ENCODE assay signal across 10 mouse cellular contexts in the genomic region with DNA sequence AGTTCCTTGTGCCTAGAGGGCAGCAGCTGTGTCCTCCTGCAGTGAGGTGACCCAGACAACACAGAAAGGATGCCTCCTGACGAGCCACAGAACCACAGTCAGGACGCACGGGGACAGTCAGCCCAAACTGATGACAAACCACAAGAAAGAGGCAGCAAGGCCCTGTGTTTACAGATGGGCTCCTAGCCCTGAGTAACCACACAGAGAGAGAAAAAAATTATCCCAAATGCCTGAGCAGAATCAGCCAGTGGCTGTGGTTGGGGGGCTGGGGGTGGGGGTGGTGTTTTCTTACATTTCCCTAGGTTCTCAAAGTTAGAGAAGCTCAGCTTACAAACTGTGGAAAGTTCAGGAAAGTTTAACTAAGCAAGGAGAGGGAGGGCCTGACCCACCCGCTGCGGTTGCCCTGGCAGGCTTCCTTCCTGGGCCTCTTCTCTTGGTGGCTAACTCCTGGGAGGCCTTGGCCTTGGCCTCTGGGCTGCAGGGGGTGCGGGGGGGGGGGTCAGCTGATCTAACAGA. TPM values are rescaled to one million over a fixed set of nuclear protein-coding genes. Genes with fewer than 3 reads are reported as not detected.
DNase-seq lines count a peak whose midpoint lies in the region; ATAC-seq and TF ChIP-seq lines count a peak whose summit lies in the region.
"Had no signal": no experiment of that assay in that cellular context is flagged by ENCODE, and none has a peak within 500 bp of the region (broad histone marks: within the 10 kb centered on the region; RNA-seq: fewer than 3 reads in every experiment).

No protein-coding gene starts in this region.

- H3K27me3 ChIP-seq in heart, embryonic 16.5 days (ENCODE audit: control insufficient read depth, insufficient read depth, low read length): peaks cover 15% of the 10 kb centered on the region; the same call in 1 of the 2 replicates
- peaks cover 49% of the 10 kb centered on the region for H3K27me3 ChIP-seq in E14TG2a.4 (ENCODE audit: insufficient read depth, low read length)
- H3K27me3 ChIP-seq in forebrain, embryonic 13.5 days: peaks cover 14% of the 10 kb centered on the region
- H3K27me3 ChIP-seq in liver, embryonic 12.5 days (replicated peaks): peaks cover 55% of the 10 kb centered on the region

- no peak for ATAC-seq in heart, embryonic 16.5 days (replicated peaks; ENCODE audit: extremely low read depth, insufficient read depth, low FRiP score)
- no peak for ATAC-seq in forebrain, embryonic 13.5 days
- no peak for ATAC-seq in liver, embryonic 12.5 days

- H3K4me1 ChIP-seq in heart, embryonic 16.5 days (ENCODE audit: control insufficient read depth, insufficient read depth, low read length): peaks cover 15% of the 10 kb centered on the region
- H3K4me1 ChIP-seq in E14TG2a.4 (replicated peaks; ENCODE audit: low read depth, low read length): peaks cover 45% of the 10 kb centered on the region
- H3K4me1 ChIP-seq in forebrain, embryonic 13.5 days: peaks cover 53% of the 10 kb centered on the region
- peaks cover 19% of the 10 kb centered on the region for H3K4me1 ChIP-seq in liver, embryonic 12.5 days

- H3K27ac ChIP-seq in heart, embryonic 16.5 days (ENCODE audit: low read length): no peak overlapping the region
- peak overlapping the region; percentile 91 for H3K27ac ChIP-seq in forebrain, embryonic 13.5 days
- H3K27ac ChIP-seq in liver, embryonic 12.5 days: 0 out of 2 replicates have a peak overlapping the region, but pooled peaks have one; percentile 15
- H3K27ac ChIP-seq: liver, embryonic 14.5 days had no signal

- no peak for TF ChIP-seq CTCF in E14TG2a.4 (conservative IDR thresholded peaks at IDR 0.05; ENCODE audit: low read length)

- H3K36me3 ChIP-seq in heart, embryonic 16.5 days (ENCODE audit: control insufficient read depth, insufficient read depth): no peaks in the 10 kb centered on the region
- H3K36me3 ChIP-seq in E14TG2a.4 (ENCODE audit: insufficient read depth, low read length): no peaks in the 10 kb centered on the region
- no peaks in the 10 kb centered on the region for H3K36me3 ChIP-seq in forebrain, embryonic 13.5 days (ENCODE audit: poor library complexity, severe bottlenecking)
- no peaks in the 10 kb centered on the region for H3K36me3 ChIP-seq in liver, embryonic 12.5 days

- no peak for DNase-seq in heart, postnatal 14 days
- DNase-seq in retina, postnatal 1 day: no peak
- no peak for DNase-seq in left cerebral cortex, postnatal 14 days (ENCODE audit: low spot score in 2 of 2)
- no peak for DNase-seq in left cerebral cortex, adult 8-10 months (ENCODE audit: low spot score in 2 of 2)
- DNase-seq: right cerebral cortex, postnatal 25 days had no signal

- intact Hi-C loops in heart, postnatal 14 days (cut with DNase I): no loop called here
- intact Hi-C loops in left cerebral cortex, postnatal 14 days (cut with DNase I): loop anchor here (10.0 kb wide), 1 partner anchor 66 kb away; a partner anchor contains a TSS

- 40% methylated on average over 6 of the region's 6 CpGs for WGBS in heart, embryonic 16.5 days
- 31% methylated on average over 6 of the region's 6 CpGs for WGBS in forebrain, embryonic 13.5 days
- 14% methylated on average over 6 of the region's 6 CpGs for WGBS in liver, embryonic 12.5 days (ENCODE audit: insufficient replicate concordance)

- H3K4me3 ChIP-seq in heart, embryonic 16.5 days (ENCODE audit: low read length): no peak overlapping the region
- peak overlapping the region; percentile 70 for H3K4me3 ChIP-seq in E14TG2a.4 (replicated peaks; ENCODE audit: low read length)
- H3K4me3 ChIP-seq in forebrain, embryonic 13.5 days: no peak overlapping the region
- no peak overlapping the region for H3K4me3 ChIP-seq in liver, embryonic 12.5 days

- 0 out of 2 replicates have a peak overlapping the region, but pooled peaks have one; percentile 1 for H3K9ac ChIP-seq in heart, embryonic 16.5 days (ENCODE audit: low read length)
- no peak overlapping the region for H3K9ac ChIP-seq in forebrain, embryonic 13.5 days
- no peak overlapping the region for H3K9ac ChIP-seq in liver, embryonic 12.5 days
- H3K9ac ChIP-seq: liver, embryonic 14.5 days had no signal

- no peaks in the 10 kb centered on the region for H3K9me3 ChIP-seq in heart, embryonic 16.5 days (replicated peaks; ENCODE audit: control insufficient read depth, low read length)
- H3K9me3 ChIP-seq in E14TG2a.4 (ENCODE audit: low read length): no peaks in the 10 kb centered on the region
- no peaks in the 10 kb centered on the region for H3K9me3 ChIP-seq in forebrain, embryonic 13.5 days (replicated peaks)
- H3K9me3 ChIP-seq in liver, embryonic 12.5 days (replicated peaks): no peaks in the 10 kb centered on the region

- H3K4me2 ChIP-seq in heart, embryonic 16.5 days (ENCODE audit: low read depth, low read length): no peak overlapping the region
- H3K4me2 ChIP-seq in forebrain, embryonic 13.5 days: no peak overlapping the region
- no peak overlapping the region for H3K4me2 ChIP-seq in liver, embryonic 12.5 days

RNA-seq across cellular contexts. Expression of a gene that starts 18.4 kb away (rescaled TPM):
- 4.0 and 4.4 TPM in 2 replicates for polyA plus RNA-seq in heart, embryonic 16.5 days (2015; fragmentation: Nextera tagmentation; extraction: Ambion mirVana)
- 10 to 100 TPM; 49.9 to 59.1 TPM for total RNA-seq in heart, postnatal 14 days (2021)
- polyA plus RNA-seq in forebrain, embryonic 13.5 days (2015; fragmentation: Nextera tagmentation; extraction: Ambion mirVana): 15.3 and 18.6 TPM in 2 replicates
- 3.9 and 4.0 TPM in 2 replicates for polyA plus RNA-seq in liver, embryonic 12.5 days (2016; fragmentation: Nextera tagmentation; extraction: Ambion mirVana)
- 100 to 1,000 TPM; 127 to 151 TPM for total RNA-seq in left cerebral cortex, postnatal 14 days (2021)
- total RNA-seq in left cerebral cortex, adult 8-10 months (2022): 100 to 1,000 TPM; 229 to 258 (median 236) TPM
